Mouse (Mus musculus) C2C12 (cell line): ENCODE results near the gene Prkce.

Source experiments
- CEBPB ChIP-seq: IDR thresholded peaks from one replicate; pipeline ENCODE4 v1.6.1; 2011; ENCODE audit warnings: low read depth, mild to moderate bottlenecking, control low read depth, moderate library complexity
- CTCF ChIP-seq: IDR thresholded peaks from one replicate; pipeline ENCODE4 v1.5.1; 2011; ENCODE audit not compliant: control insufficient read depth, insufficient read depth, insufficient read length
- MAX ChIP-seq: IDR thresholded peaks from one replicate; pipeline ENCODE4 v1.6.1; 2011; ENCODE audit warnings: mild to moderate bottlenecking, control low read depth
- MYOG ChIP-seq: IDR thresholded peaks from one replicate; pipeline ENCODE4 v1.6.1; 2011; ENCODE audit not compliant: control insufficient read depth, insufficient read length; ENCODE audit errors: extremely low read depth
- USF1 ChIP-seq: IDR thresholded peaks from one replicate; pipeline ENCODE4 v1.6.1; 2011; ENCODE audit warnings: low read depth, mild to moderate bottlenecking, control low read depth, moderate library complexity

DNA sequence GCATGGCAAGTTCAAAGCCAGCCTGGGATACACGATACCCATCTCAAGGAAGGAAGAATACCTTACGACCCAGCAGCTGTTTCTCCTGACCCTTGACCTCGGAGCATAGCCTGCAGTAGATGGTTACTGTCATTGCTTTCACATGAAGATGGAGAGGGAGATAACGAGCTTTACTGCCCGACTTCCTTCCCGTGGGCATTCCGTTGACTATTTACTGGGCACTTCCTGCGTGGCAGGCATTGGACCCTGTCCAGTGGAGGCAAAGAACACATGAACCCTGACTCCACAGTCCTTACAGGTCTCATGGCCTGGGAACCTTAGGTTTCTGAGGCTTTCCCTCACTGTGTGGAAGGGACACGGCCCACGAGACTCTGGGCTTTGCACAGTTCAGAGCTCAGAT lies 311.8 kb downstream of the Prkce start:
- no peak for TF ChIP-seq CTCF
- TF ChIP-seq MYOG = no peak
- TF ChIP-seq USF1 = no peak
- TF ChIP-seq CEBPB = no peak
- no peak for TF ChIP-seq MAX
